Comparison of ENCODE assay signal across 18 mouse cellular contexts in genomic region chr1:118907574-118907973, GRCm38 (mm10).
DNase-seq lines count a peak whose midpoint lies in the region; ATAC-seq and TF ChIP-seq lines count a peak whose summit lies in the region.
"Had no signal": no experiment of that assay in that cellular context is flagged by ENCODE, and none has a peak within 500 bp of the region (broad histone marks: within the 10 kb centered on the region; RNA-seq: fewer than 3 reads in every experiment).

No protein-coding gene starts in this region.

- peaks cover 9% of the 10 kb centered on the region for H3K4me1 ChIP-seq in intestine, embryonic 15.5 days (replicated peaks)
- H3K4me1 ChIP-seq in midbrain, embryonic 11.5 days (ENCODE audit: control insufficient read depth, insufficient read depth, low read length), result peaks cover 30% of the 10 kb centered on the region

- H3K9me3 ChIP-seq in intestine, embryonic 15.5 days, result no peaks in the 10 kb centered on the region
- no peaks in the 10 kb centered on the region for H3K9me3 ChIP-seq in midbrain, embryonic 11.5 days (ENCODE audit: control insufficient read depth, low read length)
- H3K9me3 ChIP-seq: hindbrain, embryonic 12.5 days; limb, embryonic 12.5 days; neural tube, embryonic 15.5 days had no signal

- no peak overlapping the region for H3K9ac ChIP-seq in intestine, embryonic 15.5 days
- no peak overlapping the region for H3K9ac ChIP-seq in midbrain, embryonic 11.5 days (ENCODE audit: low read length)
- H3K9ac ChIP-seq: hindbrain, embryonic 12.5 days; limb, embryonic 12.5 days; liver, embryonic 14.5 days; neural tube, embryonic 15.5 days had no signal

- no peaks in the 10 kb centered on the region for H3K36me3 ChIP-seq in intestine, embryonic 15.5 days
- no peaks in the 10 kb centered on the region for H3K36me3 ChIP-seq in midbrain, embryonic 11.5 days (ENCODE audit: control insufficient read depth, insufficient read depth, low read length)
- H3K36me3 ChIP-seq: hindbrain, embryonic 12.5 days; neural tube, embryonic 15.5 days had no signal

- no peak for DNase-seq in layer of hippocampus, adult 2 months (ENCODE audit: low spot score in 2 of 2)
- no peak for DNase-seq in layer of hippocampus, postnatal 25 days (ENCODE audit: extremely low spot score in 1 of 2, low spot score in 1 of 2)
- peak; percentile 27 for DNase-seq in right cerebral cortex, adult 18-20 months
- no peak for DNase-seq in right cerebral cortex, postnatal 10 days (ENCODE audit: low spot score in 2 of 2)
- DNase-seq in midbrain, embryonic 11.5 days (ENCODE audit: low spot score, missing footprints), result no peak
- DNase-seq in gastrocnemius, adult 2 months, result no peak
- DNase-seq: cerebellum, adult 8-10 months; heart, postnatal 10 days; lung, postnatal 36 days; thymus, adult 2 months had no signal

- ATAC-seq in intestine, embryonic 15.5 days, result 0 out of 2 replicates have a peak, but pooled peaks have one; percentile 38
- ATAC-seq in midbrain, embryonic 11.5 days (ENCODE audit: low FRiP score), result no peak
- ATAC-seq: forebrain, embryonic 16.5 days; midbrain, embryonic 16.5 days had no signal

- peak overlapping the region; percentile 72; the same call in 1 of the 2 replicates for H3K27ac ChIP-seq in layer of hippocampus, adult 2 months
- no peak overlapping the region for H3K27ac ChIP-seq in intestine, embryonic 15.5 days
- H3K27ac ChIP-seq in midbrain, embryonic 11.5 days (ENCODE audit: low read depth, low read length), result no peak overlapping the region
- no peak overlapping the region for H3K27ac ChIP-seq in gastrocnemius, adult 2 months
- H3K27ac ChIP-seq: hindbrain, embryonic 12.5 days; liver, embryonic 14.5 days; neural tube, embryonic 15.5 days had no signal

- no peaks in the 10 kb centered on the region for H3K27me3 ChIP-seq in intestine, embryonic 15.5 days (replicated peaks)
- no peaks in the 10 kb centered on the region; the same call in 1 of the 2 replicates for H3K27me3 ChIP-seq in midbrain, embryonic 11.5 days (ENCODE audit: control insufficient read depth, insufficient read depth, low read length)
- H3K27me3 ChIP-seq: limb, embryonic 12.5 days; neural tube, embryonic 15.5 days had no signal

- no peak for TF ChIP-seq CTCF in layer of hippocampus, adult 2 months (conservative IDR thresholded peaks at IDR 0.05)
- no peak for TF ChIP-seq CTCF in gastrocnemius, adult 2 months (IDR thresholded peaks at IDR 0.05)

- no peak overlapping the region for H3K4me3 ChIP-seq in layer of hippocampus, adult 2 months
- H3K4me3 ChIP-seq in intestine, embryonic 15.5 days (replicated peaks), result no peak overlapping the region
- no peak overlapping the region for H3K4me3 ChIP-seq in midbrain, embryonic 11.5 days (ENCODE audit: low read depth, low read length)
- H3K4me3 ChIP-seq in gastrocnemius, adult 2 months, result no peak overlapping the region
- H3K4me3 ChIP-seq: hindbrain, embryonic 12.5 days; limb, embryonic 12.5 days; neural tube, embryonic 15.5 days had no signal

- WGBS in intestine, embryonic 15.5 days, result 49% methylated on average over 9 of the region's 9 CpGs
- 91% methylated on average over 9 of the region's 9 CpGs for WGBS in midbrain, embryonic 11.5 days

- intact Hi-C loops in gastrocnemius, adult 2 months (cut with DNase I), result no loop called here

- no peak overlapping the region for H3K4me2 ChIP-seq in intestine, embryonic 15.5 days (replicated peaks)
- no peak overlapping the region for H3K4me2 ChIP-seq in midbrain, embryonic 11.5 days
- H3K4me2 ChIP-seq: heart, embryonic 11.5 days; hindbrain, embryonic 12.5 days; limb, embryonic 12.5 days; neural tube, embryonic 15.5 days had no signal
